Mouse (Mus musculus): ENCODE results near the gene Sh2d4b. TPM values are rescaled to one million over a fixed set of nuclear protein-coding genes. Genes with fewer than 3 reads are reported as not detected.

Gene Sh2d4b
- total and polyA plus RNA-seq, 3 experiments, result 0.12 to 0.26 TPM; not detected in 1

GRCm38 (mm10) chr14:40916667-40917066 lies 23.6 kb upstream of the Sh2d4b start:
- Histone ChIP-seq H3K9ac (ENCODE audit: control insufficient read depth, low read depth, low read length, poor library complexity, severe bottlenecking) (no peak overlapping the region), H3K79me2 (ENCODE audit: control insufficient read depth, insufficient read depth, low read length, poor library complexity) (no peaks in the 10 kb centered on the region), H3K27ac (ENCODE audit: control insufficient read depth, low read depth, low read length) (no peak overlapping the region), H3K4me3 (ENCODE audit: control insufficient read depth in 1 of 2, insufficient read depth in 1 of 2, low read depth in 2 of 2, low read length in 2 of 2) (no peak overlapping the region), H3K27me3 (ENCODE audit: control insufficient read depth in 1 of 2, insufficient read depth in 2 of 2, low read length in 2 of 2) (no peaks in the 10 kb centered on the region), H3K36me3 (ENCODE audit: control insufficient read depth in 1 of 2, insufficient read depth in 2 of 2, low read length in 2 of 2) (no peaks in the 10 kb centered on the region), H3K9me3 (replicated peaks; ENCODE audit: insufficient read depth, low read length) (no peaks in the 10 kb centered on the region), H3K4me1 (ENCODE audit: control insufficient read depth in 1 of 2, insufficient read depth in 2 of 2, low read length in 2 of 2) (no peaks in the 10 kb centered on the region)
- no peak for TF ChIP-seq ELF1 (IDR thresholded peaks at IDR 0.05; ENCODE audit: low read depth, low read length)
- no peak for TF ChIP-seq NRF1 (IDR thresholded peaks at IDR 0.05; ENCODE audit: insufficient read depth, low read depth, low read length, poor library complexity, severe bottlenecking)
- TF ChIP-seq SIN3A (IDR thresholded peaks at IDR 0.05; ENCODE audit: low read length), result no peak
- TF ChIP-seq ZKSCAN1 (IDR thresholded peaks at IDR 0.05; ENCODE audit: low read depth, low read length), result no peak
- TF ChIP-seq JUND (IDR thresholded peaks at IDR 0.05; ENCODE audit: low read depth, low read length), result no peak
- no peak for TF ChIP-seq TAL1 (IDR thresholded peaks at IDR 0.05; ENCODE audit: low read length)
- TF ChIP-seq SMC3 (IDR thresholded peaks at IDR 0.05; ENCODE audit: low read depth, low read length), result no peak
- TF ChIP-seq MEF2A (IDR thresholded peaks at IDR 0.05; ENCODE audit: extremely low read depth, insufficient replicate concordance, low read depth, low read length, poor library complexity, severe bottlenecking), result no peak
- no peak for TF ChIP-seq MYB (IDR thresholded peaks at IDR 0.05; ENCODE audit: low read depth, low read length)
- no peak for TF ChIP-seq MAFK (IDR thresholded peaks at IDR 0.05; ENCODE audit: borderline replicate concordance, low read depth, low read length)
- TF ChIP-seq BHLHE40 (IDR thresholded peaks at IDR 0.05; ENCODE audit: borderline replicate concordance, low read depth, low read length), result no peak
- DNase-seq (ENCODE audit: low read depth, low spot score), result no peak

GRCm38 (mm10) chr14:40915838-40916237 lies 22.8 kb upstream of the Sh2d4b start:
- H3K9ac ChIP-seq (ENCODE audit: control insufficient read depth, low read depth, low read length, poor library complexity, severe bottlenecking), result no peak overlapping the region
- TF ChIP-seq E2F4 (IDR thresholded peaks at IDR 0.05; ENCODE audit: borderline replicate concordance, low read depth, low read length) (no peak), NELFE (IDR thresholded peaks at IDR 0.05; ENCODE audit: low read depth, low read length) (no peak), GATA1 (IDR thresholded peaks at IDR 0.05; ENCODE audit: low read depth, low read length) (no peak), POLR2A (IDR thresholded peaks at IDR 0.05; ENCODE audit: control insufficient read depth in 1 of 2, insufficient read depth in 1 of 2, low read depth in 1 of 2, low read length in 2 of 2, poor library complexity in 1 of 2) (no peak), MAX (IDR thresholded peaks at IDR 0.05; ENCODE audit: low read length) (no peak), MEF2A (IDR thresholded peaks at IDR 0.05; ENCODE audit: extremely low read depth, insufficient replicate concordance, low read depth, low read length, poor library complexity, severe bottlenecking) (no peak), ZNF384 (IDR thresholded peaks at IDR 0.05; ENCODE audit: low read depth, low read length) (no peak), RAD21 (IDR thresholded peaks at IDR 0.05; ENCODE audit: low read depth, low read length) (no peak), TCF12 (IDR thresholded peaks at IDR 0.05; ENCODE audit: low read depth, low read length) (no peak), CHD2 (IDR thresholded peaks at IDR 0.05; ENCODE audit: low read length) (no peak), ZKSCAN1 (IDR thresholded peaks at IDR 0.05; ENCODE audit: low read depth, low read length) (no peak), CHD1 (IDR thresholded peaks at IDR 0.05; ENCODE audit: low read depth, low read length) (no peak)
- H3K9me3 ChIP-seq (replicated peaks; ENCODE audit: insufficient read depth, low read length), result no peaks in the 10 kb centered on the region
- DNase-seq (ENCODE audit: low read depth, low spot score), result no peak
- no peaks in the 10 kb centered on the region for H3K27me3 ChIP-seq (ENCODE audit: control insufficient read depth in 1 of 2, insufficient read depth in 2 of 2, low read length in 2 of 2)
- H3K79me2 ChIP-seq (ENCODE audit: control insufficient read depth, insufficient read depth, low read length, poor library complexity), result no peaks in the 10 kb centered on the region
- H3K27ac ChIP-seq (ENCODE audit: control insufficient read depth, low read depth, low read length), result no peak overlapping the region
- H3K36me3 ChIP-seq (ENCODE audit: control insufficient read depth in 1 of 2, insufficient read depth in 2 of 2, low read length in 2 of 2), result no peaks in the 10 kb centered on the region
- no peaks in the 10 kb centered on the region for H3K4me1 ChIP-seq (ENCODE audit: control insufficient read depth in 1 of 2, insufficient read depth in 2 of 2, low read length in 2 of 2)
- no peak overlapping the region for H3K4me3 ChIP-seq (ENCODE audit: control insufficient read depth in 1 of 2, insufficient read depth in 1 of 2, low read depth in 2 of 2, low read length in 2 of 2)
